Mouse (Mus musculus) spleen, adult 2 months (tissue): Measurements from ENCODE around the gene Kif28. TPM values are rescaled to one million over a fixed set of nuclear protein-coding genes. Genes with fewer than 3 reads are reported as not detected.

Experiments used
- DNase-seq, 2 experiments: peaks; one replicate each; pipeline versions ENCODE4 v3.0.0 to v3.0.0-alpha.2; 2012 to 2021; ENCODE audit warnings: low spot score in 2 of 2, low read depth in 1 of 2
- H3K27ac ChIP-seq: fragments of 200-500 bp; 2 replicates; pipeline ENCODE4 v1.5.1; 2012; ENCODE audit warnings: low read length, inconsistent platforms; ENCODE audit not compliant: insufficient read depth
- H3K27me3 ChIP-seq: fragments of 200-500 bp; 2 replicates; pipeline ENCODE4 v1.6.1; 2012; ENCODE audit warnings: mild to moderate bottlenecking, moderate library complexity, low read length, inconsistent platforms; ENCODE audit not compliant: control insufficient read depth, insufficient read depth
- H3K36me3 ChIP-seq: fragments of 200-500 bp; 2 replicates; pipeline ENCODE4 v1.6.1; 2012; ENCODE audit warnings: mild to moderate bottlenecking, low read length, inconsistent platforms; ENCODE audit not compliant: control insufficient read depth, insufficient read depth
- H3K4me1 ChIP-seq: fragments of 200-500 bp; 2 replicates; pipeline ENCODE4 v1.6.1; 2011; ENCODE audit warnings: inconsistent platforms; ENCODE audit not compliant: control insufficient read depth, insufficient read depth, insufficient read length
- H3K4me3 ChIP-seq: fragments of 200-500 bp; 2 replicates; pipeline ENCODE4 v1.5.1; 2011; ENCODE audit warnings: mild to moderate bottlenecking, inconsistent platforms; ENCODE audit not compliant: insufficient read depth, insufficient read length; ENCODE audit errors: extremely low read depth
- CTCF ChIP-seq: fragments of 200-500 bp; IDR thresholded peaks from 2 replicates; pipeline ENCODE4 v1.5.1; 2011; ENCODE audit warnings: mild to moderate bottlenecking, inconsistent platforms; ENCODE audit not compliant: insufficient read depth, insufficient read length, insufficient replicate concordance; ENCODE audit errors: extremely low read depth
- POLR2A ChIP-seq: fragments of 200-500 bp; IDR thresholded peaks from 2 replicates; pipeline ENCODE4 v1.6.1; 2011; ENCODE audit warnings: low read depth, low read length, inconsistent platforms
- WGBS: fragments of 180-500 bp; shearing (Covaris S2); methylation state at CpG from one replicate; pipeline ENCODE4 v1.1.7; 2018; 5-methylcytosine and 5-hydroxymethylcytosine counted together
- polyA plus RNA-seq: library from polyadenylated mRNA; depleted of rRNA; stranded (reverse); fragments of >200 nt; gene quantifications from 2 replicates; pipeline ENCODE4 v1.2.3, GENCODE M21; 2012

Gene Kif28
- polyA plus RNA-seq, 1 experiment: not detected

DNA sequence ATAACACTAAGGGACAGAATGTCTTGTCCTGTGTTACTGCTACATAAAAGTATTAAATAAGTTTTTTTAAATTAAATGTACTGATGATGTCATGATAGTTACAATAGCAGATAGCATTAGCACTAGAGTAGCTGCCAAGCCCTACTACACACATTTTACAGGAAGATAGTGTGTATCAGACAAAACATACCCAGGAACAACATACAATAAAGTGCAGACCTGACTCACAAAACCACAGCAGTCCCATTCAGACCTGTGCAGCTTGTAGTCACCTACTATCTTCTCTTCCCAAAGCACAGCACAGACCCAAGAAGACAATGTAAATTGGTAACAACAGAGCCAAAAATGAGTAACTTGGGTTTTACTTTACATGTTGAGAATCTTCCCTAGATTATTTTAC is 11.4 kb upstream of the Kif28 start:
- TF ChIP-seq POLR2A (no peak), CTCF (no peak)
- H3K27ac ChIP-seq: no peak overlapping the region
- peaks cover 42% of the 10 kb centered on the region for H3K36me3 ChIP-seq
- H3K4me1 ChIP-seq: no peaks in the 10 kb centered on the region
- H3K27me3 ChIP-seq: no peaks in the 10 kb centered on the region
- no peak for DNase-seq
- no peak overlapping the region for H3K4me3 ChIP-seq

DNA sequence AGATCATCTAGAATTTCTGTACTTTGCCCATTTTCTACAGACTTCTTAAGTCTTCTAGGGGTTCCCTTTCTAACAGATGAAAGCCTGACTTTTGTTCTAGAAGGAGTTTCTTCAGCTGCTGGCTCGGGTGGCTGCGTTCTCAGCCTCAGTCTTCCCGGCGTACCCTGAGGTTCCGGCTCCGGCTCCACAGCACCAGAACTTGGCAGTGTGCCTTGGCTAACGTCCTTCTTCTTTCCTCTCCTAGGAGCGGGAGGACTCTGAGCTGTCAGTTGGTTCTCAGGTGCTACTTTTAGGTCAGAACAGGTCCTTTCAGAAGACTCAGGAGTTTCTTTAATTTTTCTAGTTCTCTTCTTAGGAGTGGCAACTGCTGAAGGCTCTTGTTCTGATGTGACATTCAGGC is 7.9 kb upstream of the Kif28 start:
- WGBS: 94% methylated on average over 8 of the region's 8 CpGs
- Histone ChIP-seq H3K27me3 (no peaks in the 10 kb centered on the region), H3K36me3 (peaks cover 42% of the 10 kb centered on the region), H3K27ac (no peak overlapping the region), H3K4me3 (no peak overlapping the region), H3K4me1 (no peaks in the 10 kb centered on the region)
- no peak for TF ChIP-seq CTCF
- no peak for TF ChIP-seq POLR2A
- no peak for DNase-seq

DNA sequence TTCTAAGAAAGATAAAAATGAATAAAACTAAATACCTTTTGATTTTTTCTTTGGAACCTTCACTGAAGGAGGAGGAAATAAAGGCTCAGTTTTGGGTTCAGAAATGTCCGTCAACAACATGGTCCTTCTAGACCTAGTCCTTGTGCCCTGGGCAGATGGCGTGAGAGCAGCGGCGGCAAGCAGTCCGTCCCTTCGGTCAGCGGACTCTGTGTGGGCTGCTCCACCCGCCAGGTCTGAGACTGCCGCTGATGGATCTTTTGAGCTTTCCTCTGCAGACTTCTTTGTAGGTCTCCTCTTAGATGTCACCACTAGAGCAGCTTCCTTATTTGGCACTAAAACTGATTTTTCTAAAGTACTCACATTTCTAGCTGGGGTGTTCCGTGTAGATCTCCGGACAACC is 7.2 kb upstream of the Kif28 start:
- WGBS: 96% methylated on average over 11 of the region's 11 CpGs
- H3K36me3 ChIP-seq: peaks cover 42% of the 10 kb centered on the region
- no peak overlapping the region for H3K4me3 ChIP-seq
- TF ChIP-seq CTCF: no peak
- no peak for TF ChIP-seq POLR2A
- no peaks in the 10 kb centered on the region for H3K27me3 ChIP-seq
- H3K4me1 ChIP-seq: no peaks in the 10 kb centered on the region
- no peak overlapping the region for H3K27ac ChIP-seq
- no peak for DNase-seq

DNA sequence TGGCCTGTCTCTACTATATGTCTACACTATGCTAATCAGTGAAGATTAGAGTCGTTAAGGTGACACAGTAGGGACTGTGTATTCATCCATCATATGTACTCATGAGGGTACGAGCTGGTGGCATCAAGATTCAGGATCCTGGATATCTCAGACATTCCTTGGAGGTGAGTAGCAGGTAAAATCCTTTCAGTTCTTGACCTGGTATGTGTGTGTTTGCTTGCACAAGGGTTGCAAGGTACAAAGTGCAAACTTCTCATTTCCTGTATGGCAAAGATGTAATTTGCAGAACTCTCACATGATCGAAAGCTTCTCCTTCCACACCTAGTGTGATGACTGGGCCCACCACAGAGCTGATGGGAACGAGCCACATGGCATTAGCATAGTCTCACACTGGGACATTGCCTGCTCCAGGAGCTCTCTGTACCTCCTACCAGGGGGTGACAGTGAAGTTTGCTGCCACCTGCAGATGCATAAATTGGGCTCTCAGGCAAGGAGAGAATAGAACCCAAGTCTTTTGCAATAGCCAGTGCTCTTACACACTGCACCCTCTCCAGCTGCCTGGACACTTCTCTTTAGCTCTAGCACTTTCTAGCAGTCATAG is 1.4 kb downstream of the Kif28 start:
- 81% methylated on average over 4 of the region's 4 CpGs for WGBS
- Histone ChIP-seq H3K36me3 (peaks cover 20% of the 10 kb centered on the region), H3K4me1 (no peaks in the 10 kb centered on the region), H3K27me3 (no peaks in the 10 kb centered on the region), H3K4me3 (no peak overlapping the region), H3K27ac (no peak overlapping the region)
- TF ChIP-seq POLR2A (no peak), CTCF (no peak)
- no peak for DNase-seq

DNA sequence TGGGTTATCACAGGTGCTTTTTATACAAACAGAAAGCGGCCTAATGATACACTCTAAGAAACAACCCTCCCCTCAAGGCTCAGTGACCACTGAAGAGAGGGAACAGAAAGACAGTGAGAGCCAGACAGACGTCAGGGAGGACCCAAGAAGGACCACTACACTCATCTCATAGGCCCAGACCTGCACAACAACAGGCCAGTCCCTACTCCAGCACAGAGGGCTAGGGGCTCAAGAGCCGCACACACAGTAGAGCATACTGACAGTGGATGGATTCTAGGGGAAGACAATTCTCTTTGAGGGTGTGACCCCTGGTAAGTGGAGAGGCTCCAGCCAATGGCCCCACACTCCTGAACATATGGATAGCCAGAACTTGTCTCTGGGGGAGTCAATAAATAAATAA is 8.6 kb downstream of the Kif28 start:
- H3K27me3 ChIP-seq: no peaks in the 10 kb centered on the region
- TF ChIP-seq CTCF: no peak
- TF ChIP-seq POLR2A: no peak
- 87% methylated on average over 3 of the region's 3 CpGs for WGBS
- DNase-seq: no peak
- H3K27ac ChIP-seq: no peak overlapping the region
- H3K36me3 ChIP-seq: no peaks in the 10 kb centered on the region
- no peak overlapping the region for H3K4me3 ChIP-seq
- H3K4me1 ChIP-seq: no peaks in the 10 kb centered on the region

DNA sequence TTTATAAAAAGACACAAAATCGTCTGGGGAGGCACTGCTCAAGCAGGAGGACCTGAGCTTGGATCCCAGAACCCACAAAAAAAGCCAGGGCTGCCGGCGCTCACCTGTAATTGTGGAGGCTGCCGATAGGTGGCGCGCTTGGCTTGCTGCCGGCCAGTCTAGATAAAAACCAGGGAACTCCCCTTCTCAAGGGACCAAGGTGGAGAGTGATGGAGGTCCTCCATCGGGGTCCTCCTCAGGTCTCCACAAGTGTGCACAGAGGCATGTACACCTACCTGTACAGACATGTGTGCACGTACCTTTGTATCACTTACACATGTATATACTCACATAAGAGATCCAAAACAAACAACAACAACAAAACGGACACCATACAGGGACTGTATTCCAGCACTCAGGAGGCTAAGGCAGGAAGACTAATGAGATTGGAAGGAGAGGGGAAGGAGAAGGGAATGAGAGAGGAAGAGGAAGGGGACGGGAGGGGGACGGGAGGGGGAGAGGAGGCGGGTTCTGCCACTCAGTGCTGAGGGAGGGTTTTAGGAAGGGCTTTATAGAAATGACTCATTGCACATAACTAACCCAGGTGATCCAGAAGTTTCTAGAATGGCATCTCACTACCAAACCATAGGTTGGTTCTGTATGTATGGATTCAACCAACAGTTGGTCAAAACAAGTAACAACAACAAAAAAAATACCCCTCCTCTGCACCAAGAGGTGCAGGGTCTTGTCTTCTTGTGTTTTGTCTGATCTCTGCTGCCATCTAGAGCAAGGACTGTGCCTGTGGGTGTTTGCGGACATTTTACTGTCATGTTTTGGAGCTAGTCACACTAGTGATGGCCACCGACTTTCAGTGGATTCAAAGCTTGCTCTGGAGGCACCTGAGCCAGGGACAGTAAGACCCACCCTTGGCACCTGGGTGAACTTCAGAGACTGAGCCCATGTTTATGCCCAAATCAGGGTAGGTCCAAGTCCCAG is 10.3 kb downstream of the Kif28 start:
- no peaks in the 10 kb centered on the region for H3K4me1 ChIP-seq
- no peaks in the 10 kb centered on the region for H3K27me3 ChIP-seq
- no peak overlapping the region for H3K27ac ChIP-seq
- no peaks in the 10 kb centered on the region for H3K36me3 ChIP-seq
- no peak overlapping the region for H3K4me3 ChIP-seq
- WGBS: 30% methylated on average over 15 of the region's 15 CpGs
- DNase-seq: peak; percentile 7 to 48
- TF ChIP-seq POLR2A (no peak), CTCF (peak; percentile 81)

DNA sequence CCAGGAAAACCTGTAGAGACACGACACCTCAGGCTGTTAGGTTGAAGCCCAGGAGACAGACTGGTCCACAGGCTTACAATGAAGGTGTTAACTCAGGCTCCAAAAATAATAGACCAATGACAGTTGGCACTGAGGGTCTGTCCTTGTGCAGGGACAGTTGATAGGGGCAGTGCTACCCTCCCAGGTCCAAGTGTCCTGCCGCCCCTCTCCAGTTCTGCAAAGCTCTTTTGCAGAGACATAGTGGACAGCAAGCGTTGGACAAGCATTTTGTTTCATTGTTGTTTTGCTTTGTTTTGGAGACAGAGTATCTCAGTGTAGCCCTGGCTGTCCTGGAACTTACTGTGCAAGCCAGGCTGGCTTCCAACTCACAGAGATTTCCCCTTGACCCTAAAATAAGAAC is 13.7 kb downstream of the Kif28 start:
- Histone ChIP-seq H3K4me1 (no peaks in the 10 kb centered on the region), H3K36me3 (no peaks in the 10 kb centered on the region), H3K4me3 (no peak overlapping the region), H3K27me3 (no peaks in the 10 kb centered on the region), H3K27ac (no peak overlapping the region)
- 94% methylated on average over 3 of the region's 3 CpGs for WGBS
- no peak for DNase-seq
- TF ChIP-seq POLR2A (no peak), CTCF (no peak)
